Mouse (Mus musculus): Measurements from ENCODE around the gene Arl6ip6. TPM values are rescaled to one million over a fixed set of nuclear protein-coding genes. Genes with fewer than 3 reads are reported as not detected.

Arl6ip6 gene
- total RNA-seq, 1 experiment from 2014 or later = 32.5 TPM

Other genes with a start within 250 kb of the Arl6ip6 start
- 83.7 and 94.2 TPM in 2 replicates for gene Prpf40a, start 442 bp upstream of the Arl6ip6 start, total RNA-seq (2021)